Mouse (Mus musculus) liver, embryonic 11.5 days (tissue): ENCODE measurements at regions not wholly inside any gene's neighbourhood (a gene's known extent, or its start where the extent isn't known, plus 50 kb on each side); places are given as distances from the start of the nearest gene placed in this dataset.

Experiments
- ATAC-seq: fragments of 200-750 bp; cut with Nextera tagmentation; replicated peaks from 2 replicates; pipeline ENCODE4 v1.8.0; 2017; ENCODE audit warnings: moderate number of reproducible peaks, mild to moderate bottlenecking, moderate TSS enrichment, moderate library complexity; ENCODE audit not compliant: low FRiP score
- DNase-seq: peaks from one replicate; pipeline ENCODE4 v3.0.0-alpha.2; 2017; ENCODE audit warnings: low spot score
- H3K27ac ChIP-seq: fragments of 300-500 bp; sonication (generic); 2 replicates; pipeline ENCODE4 v1.5.1; 2014; ENCODE audit warnings: mild to moderate bottlenecking, low read depth, low read length, control low read depth
- H3K27me3 ChIP-seq: fragments of 300-500 bp; sonication (generic); replicated peaks from 2 replicates; pipeline ENCODE4 v1.6.1; 2014; ENCODE audit warnings: low read length, mixed read lengths; ENCODE audit not compliant: control insufficient read depth, insufficient read depth
- H3K36me3 ChIP-seq: fragments of 300-500 bp; sonication (generic); 2 replicates; pipeline ENCODE4 v1.6.1; 2014; ENCODE audit warnings: mild to moderate bottlenecking, low read length, moderate library complexity, mixed read lengths; ENCODE audit not compliant: control insufficient read depth, insufficient read depth
- H3K4me1 ChIP-seq: fragments of 300-500 bp; sonication (generic); replicated peaks from 2 replicates; pipeline ENCODE4 v1.6.1; 2014; ENCODE audit warnings: low read length, mixed read lengths; ENCODE audit not compliant: control insufficient read depth, insufficient read depth
- H3K4me2 ChIP-seq: fragments of 300-500 bp; sonication (generic); 2 replicates; pipeline ENCODE4 v1.6.1; 2014; ENCODE audit warnings: mild to moderate bottlenecking, control low read depth, moderate library complexity
- H3K4me3 ChIP-seq: fragments of 300-500 bp; sonication (generic); 2 replicates; pipeline ENCODE4 v1.5.1; 2014; ENCODE audit warnings: low read depth, low read length, control low read depth
- H3K9ac ChIP-seq: fragments of 300-500 bp; sonication (generic); 2 replicates; pipeline ENCODE4 v1.6.1; 2014; ENCODE audit warnings: low read depth, low read length, control low read depth
- H3K9me3 ChIP-seq: fragments of 300-500 bp; sonication (generic); 2 replicates; pipeline ENCODE4 v1.6.1; 2016; ENCODE audit warnings: low read length, inconsistent platforms, mixed read lengths; ENCODE audit not compliant: control insufficient read depth
- WGBS: fragments of 180-500 bp; shearing (Covaris S2); extraction: QIAGEN DNeasy Blood & Tissue Kit; methylation state at CpG from one replicate; pipeline ENCODE4 v1.1.7; 2014; 5-methylcytosine and 5-hydroxymethylcytosine counted together

- Histone ChIP-seq H3K27me3 (no peaks in the 10 kb centered on the region), H3K9me3 (no peaks in the 10 kb centered on the region), H3K27ac (no peak overlapping the region), H3K36me3 (no peaks in the 10 kb centered on the region), H3K9ac (no peak overlapping the region), H3K4me3 (no peak overlapping the region), H3K4me1 (no peaks in the 10 kb centered on the region), H3K4me2 (no peak overlapping the region)
- no peak for ATAC-seq
- no peak for DNase-seq
- WGBS, result 81% methylated on average over 5 of the region's 5 CpGs
Observed at GRCm38 (mm10) chr1:179906115-179906514, 54.2 kb upstream of the Cdc42bpa start.

GRCm38 (mm10) chr1:179892711-179893110, 67.6 kb upstream of the Cdc42bpa start:
- WGBS, result 88% methylated on average over 6 of the region's 6 CpGs
- no peak overlapping the region for H3K9ac ChIP-seq
- DNase-seq (no peak), ATAC-seq (no peak)
- no peak overlapping the region for H3K27ac ChIP-seq
- H3K4me1 ChIP-seq, result no peaks in the 10 kb centered on the region
- H3K27me3 ChIP-seq, result no peaks in the 10 kb centered on the region
- H3K36me3 ChIP-seq, result no peaks in the 10 kb centered on the region
- no peak overlapping the region for H3K4me2 ChIP-seq
- no peak overlapping the region for H3K4me3 ChIP-seq
- no peaks in the 10 kb centered on the region for H3K9me3 ChIP-seq

- H3K36me3 ChIP-seq, result no peaks in the 10 kb centered on the region
- no peaks in the 10 kb centered on the region for H3K9me3 ChIP-seq
- no peak for ATAC-seq
- no peaks in the 10 kb centered on the region for H3K4me1 ChIP-seq
- no peak overlapping the region for H3K27ac ChIP-seq
- no peak overlapping the region for H3K9ac ChIP-seq
- no peak for DNase-seq
- 74% methylated on average over 9 of the region's 9 CpGs for WGBS
- no peaks in the 10 kb centered on the region for H3K27me3 ChIP-seq
- H3K4me2 ChIP-seq, result no peak overlapping the region
- H3K4me3 ChIP-seq, result no peak overlapping the region
Observed at GRCm38 (mm10) chr1:179887921-179888320, 72.4 kb upstream of the Cdc42bpa start.

- DNase-seq, result no peak
- H3K9me3 ChIP-seq, result no peaks in the 10 kb centered on the region
- no peaks in the 10 kb centered on the region for H3K36me3 ChIP-seq
- H3K27ac ChIP-seq, result no peak overlapping the region
- no peak overlapping the region for H3K4me2 ChIP-seq
- 71% methylated on average over 5 of the region's 5 CpGs for WGBS
- no peaks in the 10 kb centered on the region for H3K4me1 ChIP-seq
- H3K27me3 ChIP-seq, result no peaks in the 10 kb centered on the region
- H3K4me3 ChIP-seq, result no peak overlapping the region
- no peak for ATAC-seq
- H3K9ac ChIP-seq, result no peak overlapping the region
Observed at GRCm38 (mm10) chr1:179881222-179881621, 77.7 kb upstream of the Ahctf1 start.

- H3K27me3 ChIP-seq, result no peaks in the 10 kb centered on the region
- H3K9me3 ChIP-seq, result no peaks in the 10 kb centered on the region
- no peaks in the 10 kb centered on the region for H3K4me1 ChIP-seq
- no peak overlapping the region for H3K9ac ChIP-seq
- no peak for DNase-seq
- no peaks in the 10 kb centered on the region for H3K36me3 ChIP-seq
- no peak overlapping the region for H3K27ac ChIP-seq
- 59% methylated on average over 6 of the region's 6 CpGs for WGBS
- H3K4me3 ChIP-seq, result no peak overlapping the region
- H3K4me2 ChIP-seq, result no peak overlapping the region
- ATAC-seq, result no peak
Observed at GRCm38 (mm10) chr1:179877893-179878292, 74.4 kb upstream of the Ahctf1 start.

- no peaks in the 10 kb centered on the region for H3K36me3 ChIP-seq
- H3K4me2 ChIP-seq, result no peak overlapping the region
- H3K27ac ChIP-seq, result no peak overlapping the region; the same call in 1 of the 2 replicates
- no peaks in the 10 kb centered on the region for H3K27me3 ChIP-seq
- H3K9me3 ChIP-seq, result no peaks in the 10 kb centered on the region
- no peak overlapping the region for H3K9ac ChIP-seq
- DNase-seq, result no peak
- 64% methylated on average over 12 of the region's 12 CpGs for WGBS
- H3K4me3 ChIP-seq, result no peak overlapping the region
- H3K4me1 ChIP-seq, result no peaks in the 10 kb centered on the region
- ATAC-seq, result no peak
Observed at GRCm38 (mm10) chr1:179873772-179874555, 70.5 kb upstream of the Ahctf1 start.

- Histone ChIP-seq H3K4me2 (no peak overlapping the region), H3K27ac (no peak overlapping the region), H3K4me1 (no peaks in the 10 kb centered on the region), H3K27me3 (no peaks in the 10 kb centered on the region), H3K9me3 (no peaks in the 10 kb centered on the region), H3K4me3 (no peak overlapping the region), H3K36me3 (no peaks in the 10 kb centered on the region), H3K9ac (no peak overlapping the region)
- WGBS, result 78% methylated on average over 3 of the region's 3 CpGs
- ATAC-seq, result no peak
- DNase-seq, result no peak
Observed at GRCm38 (mm10) chr1:179871961-179872360, 68.5 kb upstream of the Ahctf1 start.

GRCm38 (mm10) chr1:179868656-179869055, 65.2 kb upstream of the Ahctf1 start:
- Histone ChIP-seq H3K4me2 (no peak overlapping the region), H3K27ac (no peak overlapping the region), H3K4me1 (peaks cover 15% of the 10 kb centered on the region), H3K27me3 (no peaks in the 10 kb centered on the region), H3K4me3 (no peak overlapping the region), H3K9me3 (no peaks in the 10 kb centered on the region), H3K9ac (no peak overlapping the region), H3K36me3 (no peaks in the 10 kb centered on the region)
- ATAC-seq (no peak), DNase-seq (no peak)
- WGBS, result 85% methylated on average over 9 of the region's 9 CpGs

GRCm38 (mm10) chr1:179867493-179867892, 64.0 kb upstream of the Ahctf1 start:
- DNase-seq, result no peak
- peaks cover 15% of the 10 kb centered on the region for H3K4me1 ChIP-seq

More at GRCm38 (mm10) chr1:179867493-179867892, 64.0 kb upstream of the Ahctf1 start:
- WGBS, result 73% methylated on average over 4 of the region's 4 CpGs
- ATAC-seq, result no peak
- no peaks in the 10 kb centered on the region for H3K9me3 ChIP-seq
- H3K36me3 ChIP-seq, result no peaks in the 10 kb centered on the region
- H3K4me3 ChIP-seq, result no peak overlapping the region
- H3K4me2 ChIP-seq, result no peak overlapping the region
- no peaks in the 10 kb centered on the region for H3K27me3 ChIP-seq
- no peak overlapping the region for H3K27ac ChIP-seq
- no peak overlapping the region for H3K9ac ChIP-seq
